Mouse (Mus musculus) heart, embryonic 13.5 days (tissue): ENCODE measurements at regions not wholly inside any gene's neighbourhood (a gene's known extent, or its start where the extent isn't known, plus 50 kb on each side); places are given as distances from the start of the nearest gene placed in this dataset.

Source experiments
- ATAC-seq: fragments of 200-750 bp; cut with Nextera tagmentation; 2 replicates; pipeline ENCODE4 v1.8.0; 2017; ENCODE audit warnings: moderate TSS enrichment; ENCODE audit not compliant: insufficient number of reproducible peaks, low FRiP score, low TSS enrichment; ENCODE audit errors: extremely low read depth
- H3K27ac ChIP-seq: fragments of 300-500 bp; sonication (generic); replicated peaks from 2 replicates; pipeline ENCODE4 v1.5.1; 2015; ENCODE audit warnings: moderate library complexity, mild to moderate bottlenecking, inconsistent platforms
- H3K27me3 ChIP-seq: fragments of 300-500 bp; sonication (generic); replicated peaks from 2 replicates; pipeline ENCODE4 v1.6.1; 2015; ENCODE audit warnings: mild to moderate bottlenecking, inconsistent platforms
- H3K36me3 ChIP-seq: fragments of 300-500 bp; sonication (generic); 2 replicates; pipeline ENCODE4 v1.6.1; 2015; ENCODE audit warnings: mild to moderate bottlenecking, inconsistent platforms
- H3K4me1 ChIP-seq: fragments of 300-500 bp; sonication (generic); 2 replicates; pipeline ENCODE4 v1.6.1; 2015; ENCODE audit warnings: inconsistent platforms
- H3K4me2 ChIP-seq: fragments of 300-500 bp; sonication (generic); 2 replicates; pipeline ENCODE4 v1.6.1; 2015; ENCODE audit warnings: inconsistent platforms, mild to moderate bottlenecking, moderate library complexity
- H3K4me3 ChIP-seq: fragments of 300-500 bp; sonication (generic); 2 replicates; pipeline ENCODE4 v1.5.1; 2015; ENCODE audit warnings: moderate library complexity, mild to moderate bottlenecking, inconsistent platforms
- H3K9ac ChIP-seq: fragments of 300-500 bp; sonication (generic); 2 replicates; pipeline ENCODE4 v1.6.1; 2015; ENCODE audit warnings: inconsistent platforms, mild to moderate bottlenecking, moderate library complexity
- H3K9me3 ChIP-seq: fragments of 300-500 bp; sonication (generic); 2 replicates; pipeline ENCODE4 v1.6.1; 2016; ENCODE audit warnings: inconsistent platforms
- WGBS: fragments of 180-500 bp; shearing (Covaris S2); methylation state at CpG from one replicate; pipeline ENCODE4 v1.1.7; 2015; ENCODE audit warnings: mixed read lengths; 5-methylcytosine and 5-hydroxymethylcytosine counted together

- Histone ChIP-seq H3K27me3 (no peaks in the 10 kb centered on the region), H3K9me3 (no peaks in the 10 kb centered on the region), H3K4me1 (peaks cover 17% of the 10 kb centered on the region), H3K36me3 (no peaks in the 10 kb centered on the region), H3K4me3 (no peak overlapping the region), H3K4me2 (no peak overlapping the region), H3K9ac (no peak overlapping the region), H3K27ac (no peak overlapping the region)
- no peak for ATAC-seq
- WGBS = 70% methylated on average over 6 of the region's 6 CpGs
These were observed 88.3 kb upstream of the Smad1 start for GRCm38 (mm10) chr8:79487597-79487996.

GRCm38 (mm10) chr8:79479326-79479725, 80.0 kb upstream of the Smad1 start:
- Histone ChIP-seq H3K4me1 (0 out of 2 replicates have a peak, but pooled peaks cover 3% of the 10 kb centered on the region), H3K9me3 (no peaks in the 10 kb centered on the region), H3K4me3 (no peak overlapping the region), H3K9ac (no peak overlapping the region), H3K27me3 (no peaks in the 10 kb centered on the region), H3K36me3 (no peaks in the 10 kb centered on the region), H3K27ac (no peak overlapping the region), H3K4me2 (no peak overlapping the region)
- ATAC-seq = no peak
- 81% methylated on average over 8 of the region's 8 CpGs for WGBS

GRCm38 (mm10) chr8:79476012-79476411, 76.7 kb upstream of the Smad1 start:
- no peaks in the 10 kb centered on the region for H3K27me3 ChIP-seq
- H3K4me2 ChIP-seq = no peak overlapping the region
- no peak for ATAC-seq
- H3K9ac ChIP-seq = no peak overlapping the region
- H3K4me3 ChIP-seq = no peak overlapping the region
- WGBS = 74% methylated on average over 5 of the region's 5 CpGs
- H3K27ac ChIP-seq = no peak overlapping the region
- no peaks in the 10 kb centered on the region for H3K9me3 ChIP-seq
- 0 out of 2 replicates have a peak, but pooled peaks cover 3% of the 10 kb centered on the region for H3K4me1 ChIP-seq
- H3K36me3 ChIP-seq = no peaks in the 10 kb centered on the region

- Histone ChIP-seq H3K4me1 (0 out of 2 replicates have a peak, but pooled peaks cover 3% of the 10 kb centered on the region), H3K4me2 (no peak overlapping the region), H3K27ac (no peak overlapping the region), H3K9ac (no peak overlapping the region), H3K27me3 (no peaks in the 10 kb centered on the region), H3K9me3 (no peaks in the 10 kb centered on the region), H3K36me3 (no peaks in the 10 kb centered on the region), H3K4me3 (no peak overlapping the region)
- WGBS = 51% methylated on average over 8 of the region's 8 CpGs
- no peak for ATAC-seq
These were observed 75.4 kb upstream of the Smad1 start for GRCm38 (mm10) chr8:79474679-79475078.

- Histone ChIP-seq H3K9ac (no peak overlapping the region), H3K4me3 (no peak overlapping the region), H3K27ac (no peak overlapping the region), H3K27me3 (no peaks in the 10 kb centered on the region), H3K9me3 (no peaks in the 10 kb centered on the region), H3K4me1 (peaks cover 6% of the 10 kb centered on the region), H3K36me3 (no peaks in the 10 kb centered on the region), H3K4me2 (no peak overlapping the region)
- no peak for ATAC-seq
These were observed 52.8 kb upstream of the Smad1 start for GRCm38 (mm10) chr8:79452101-79452500.

- H3K4me3 ChIP-seq = no peak overlapping the region
- WGBS = 69% methylated on average over 3 of the region's 3 CpGs
- no peak overlapping the region for H3K27ac ChIP-seq
- H3K36me3 ChIP-seq = no peaks in the 10 kb centered on the region
- no peaks in the 10 kb centered on the region for H3K27me3 ChIP-seq
- H3K9me3 ChIP-seq = no peaks in the 10 kb centered on the region
- ATAC-seq = no peak
- peaks cover 6% of the 10 kb centered on the region for H3K4me1 ChIP-seq
- H3K4me2 ChIP-seq = no peak overlapping the region
- H3K9ac ChIP-seq = no peak overlapping the region
These were observed 50.1 kb upstream of the Smad1 start for GRCm38 (mm10) chr8:79449453-79449852.
